Mouse (Mus musculus) ES-Bruce4 (cell line): Measurements from ENCODE around the gene Ube2f.

ENCODE experiments used
- CTCF ChIP-seq: IDR thresholded peaks from one replicate; pipeline ENCODE4 v1.8.1; 2011; ENCODE audit warnings: low read depth, low read length
- EP300 ChIP-seq: IDR thresholded peaks from 2 replicates; pipeline ENCODE4 v1.6.1; 2011; ENCODE audit warnings: low read depth, low read length; ENCODE audit not compliant: insufficient read depth
- POLR2A ChIP-seq: IDR thresholded peaks from one replicate; pipeline ENCODE4 v1.8.1; 2011; ENCODE audit warnings: low read length; ENCODE audit not compliant: insufficient read depth

GRCm38 (mm10) chr1:91292101-91292825 is 42.2 kb downstream of the Ube2f start:
- no peak for TF ChIP-seq POLR2A
- no peak for TF ChIP-seq CTCF
- TF ChIP-seq EP300, result no peak
